Mouse (Mus musculus) spleen, postnatal 14 days (tissue): Measurements from ENCODE around the gene Angptl4.
"Not testable (repeated sequence)": the region's sequence is repeated elsewhere in the genome, so short reads cannot be mapped to it uniquely, and the experiment has no call there.

Experiments
- DNase-seq, 2 experiments: peaks; one replicate each; pipeline ENCODE4 v3.0.0; 2021 to 2022; ENCODE audit warnings: low spot score in 2 of 2

Gene Angptl4

GRCm38 (mm10) chr17:33781124-33781977, at the start of gene Angptl4:
Angptl4 (minus strand) TSS chr17:33781830.
- DNase-seq, result peak; percentile 44 to 63

DNA sequence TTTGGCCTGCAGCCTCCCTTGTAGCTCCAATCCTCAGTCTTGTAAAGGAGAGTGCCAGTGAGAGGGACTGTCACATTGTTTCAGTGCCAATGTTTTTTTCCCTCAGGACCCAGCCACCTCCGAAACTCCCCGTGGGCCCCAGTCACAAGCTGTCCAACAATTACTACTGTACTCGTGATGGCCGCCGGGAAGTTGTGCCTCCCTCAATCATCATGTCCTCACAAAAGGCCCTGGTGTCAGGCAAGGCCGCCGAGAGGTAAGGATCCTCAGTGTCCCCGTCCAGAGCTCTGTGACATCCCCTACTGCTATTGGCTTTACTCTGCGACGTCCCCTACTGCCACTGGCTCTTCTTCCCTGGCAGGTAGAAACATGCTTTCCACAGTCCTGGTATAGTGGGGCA, 47.9 kb upstream of the Angptl4 start:
- DNase-seq, result no peak

- no peak for DNase-seq
These were observed 47.3 kb upstream of the Angptl4 start for GRCm38 (mm10) chr17:33828892-33829291.

DNA sequence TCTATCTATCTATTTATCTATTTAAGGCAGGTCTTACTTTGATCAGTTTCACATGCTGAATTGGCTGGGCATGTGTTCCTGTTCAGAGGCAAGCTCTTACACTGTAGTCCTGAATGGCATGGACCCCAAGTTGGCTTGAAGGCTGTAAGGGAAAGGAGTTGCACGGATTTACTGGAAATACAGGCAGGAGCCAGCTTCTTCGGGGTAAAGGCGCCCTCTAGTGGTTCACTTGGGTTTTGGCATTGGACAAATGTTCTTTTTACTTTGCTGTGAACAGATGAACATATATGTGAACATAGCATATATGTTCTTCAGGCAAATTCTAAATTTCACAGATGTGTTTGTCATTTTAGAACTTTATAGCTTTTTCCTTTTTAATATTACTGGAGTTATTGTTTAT, 45.2 kb upstream of the Angptl4 start:
- DNase-seq, result peak; percentile 36 to 71

- no peak for DNase-seq
These were observed 43.8 kb upstream of the Angptl4 start for GRCm38 (mm10) chr17:33825462-33825861.

- DNase-seq, result not testable (repeated sequence)
These were observed 43.3 kb upstream of the Angptl4 start for GRCm38 (mm10) chr17:33824997-33825330.

- peak; percentile 98 for DNase-seq
These were observed 42.7 kb upstream of the Angptl4 start, which contains the start of the genes Rps28 and Ndufa7 for GRCm38 (mm10) chr17:33824084-33824996. Rps28 (minus strand) TSS chr17:33824562. Ndufa7 (plus strand) TSS chr17:33824572.

- not testable (repeated sequence) for DNase-seq
These were observed 41.5 kb upstream of the Angptl4 start for GRCm38 (mm10) chr17:33823171-33823570.

DNA sequence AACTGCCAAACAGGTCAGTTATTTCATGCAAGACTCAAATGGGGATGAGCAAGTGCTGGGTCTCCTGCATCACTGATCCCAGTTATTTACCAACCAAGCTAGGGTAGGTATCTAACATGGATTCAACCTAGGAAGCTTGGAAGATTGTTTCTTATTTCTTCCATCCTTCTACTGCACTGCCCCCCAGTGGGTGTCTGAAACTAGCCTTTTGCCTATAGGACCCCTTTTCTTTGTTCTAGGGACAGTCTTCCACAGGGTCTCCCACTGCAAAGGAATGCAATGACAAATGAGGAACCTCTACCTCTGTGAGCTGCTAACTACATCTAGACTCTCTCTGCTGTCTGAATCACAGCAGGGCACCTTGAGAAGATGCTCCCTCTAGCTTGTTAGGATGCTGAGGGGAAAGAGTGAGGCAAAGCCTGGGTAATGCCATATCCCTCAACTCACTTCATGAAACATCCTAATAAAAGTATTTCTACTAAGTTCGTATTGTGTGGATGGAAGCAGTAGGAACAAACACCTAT, 40.9 kb upstream of the Angptl4 start:
- DNase-seq, result no peak

- peak in 1 of 2 experiments; percentile 17 for DNase-seq
These were observed 36.5 kb upstream of the Angptl4 start for GRCm38 (mm10) chr17:33817969-33818643.

GRCm38 (mm10) chr17:33817184-33817968, 35.7 kb upstream of the Angptl4 start:
- peak; percentile 74 to 77 for DNase-seq

DNA sequence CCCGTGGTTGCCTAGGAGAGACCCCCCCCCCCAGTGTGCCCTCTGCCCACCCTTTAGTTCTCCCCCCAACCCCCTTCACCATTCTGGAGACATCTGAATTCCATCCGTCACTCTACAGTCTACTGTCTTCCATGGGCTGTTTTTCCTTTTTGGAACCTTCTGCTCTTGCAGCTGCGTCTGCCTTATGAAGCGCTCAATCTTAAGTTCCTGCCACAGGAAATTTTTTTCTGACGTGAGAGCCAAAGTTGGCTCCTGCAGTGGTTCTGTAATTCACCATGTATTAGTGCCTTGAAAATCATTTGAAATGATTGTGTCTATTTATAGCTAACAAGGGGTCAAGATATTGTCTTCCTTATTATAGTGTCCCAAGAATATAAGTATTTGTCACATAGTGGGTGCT, 35.0 kb upstream of the Angptl4 start:
- DNase-seq, result no peak

DNA sequence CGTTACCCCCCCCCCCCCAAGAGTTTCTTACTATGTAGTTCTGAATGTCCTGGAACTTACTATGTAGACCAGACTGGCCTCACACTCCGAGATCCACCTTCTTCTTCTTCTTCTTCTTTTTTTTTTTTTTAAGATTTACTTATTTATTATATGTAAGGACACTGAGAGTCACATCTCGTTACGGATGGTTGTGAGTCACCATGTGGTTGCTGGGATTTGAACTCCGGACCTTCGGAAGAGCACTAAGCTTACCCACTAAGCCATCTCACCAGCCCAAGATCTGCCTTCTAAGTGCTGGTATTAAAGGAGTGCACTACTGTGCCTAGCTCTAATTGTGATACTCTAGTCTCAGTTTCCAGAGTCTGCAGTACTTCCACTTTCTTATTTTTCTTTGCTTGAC, 33.8 kb upstream of the Angptl4 start:
- no peak for DNase-seq

DNA sequence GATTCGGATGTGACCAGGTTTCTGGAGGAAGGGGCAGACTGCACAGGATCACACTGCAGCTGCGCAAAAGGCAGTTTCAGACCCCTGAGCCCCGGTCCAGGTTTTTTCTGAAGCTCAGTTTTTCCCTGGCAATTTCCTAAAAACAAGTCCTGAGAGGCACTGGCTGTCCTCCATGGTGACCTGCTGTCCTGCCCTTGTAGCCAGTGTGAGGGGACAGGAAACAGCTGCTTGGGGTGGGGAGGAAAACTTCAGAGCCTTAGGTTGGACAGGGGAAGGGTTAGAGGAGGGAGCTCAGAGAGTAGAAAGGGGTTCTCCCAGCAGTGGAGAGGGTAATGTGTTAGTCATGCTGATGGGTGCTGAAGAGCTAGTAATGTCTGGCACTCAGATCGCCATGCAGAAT, 31.4 kb upstream of the Angptl4 start:
- no peak for DNase-seq

DNA sequence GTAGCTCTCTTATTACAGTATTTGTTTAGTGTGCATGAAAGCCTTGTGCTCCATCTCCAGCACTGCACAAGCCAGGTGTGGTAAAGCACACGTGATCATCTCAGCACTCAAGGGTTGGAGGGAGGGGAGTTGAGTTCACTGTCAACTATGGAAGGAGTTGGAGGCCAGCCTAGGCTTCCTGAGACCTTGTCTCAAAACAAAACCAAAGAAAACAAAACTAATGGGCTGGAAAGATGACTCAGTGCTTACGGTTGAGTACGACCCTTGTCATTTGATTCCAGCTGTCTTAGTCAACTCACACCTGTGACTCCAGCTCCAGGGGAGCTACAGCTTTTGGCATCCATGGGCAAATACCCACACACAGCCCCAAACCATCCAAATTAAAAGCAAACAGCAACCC, 30.8 kb upstream of the Angptl4 start:
- no peak for DNase-seq

- no peak for DNase-seq
These were observed 29.5 kb upstream of the Angptl4 start for GRCm38 (mm10) chr17:33811142-33811516.

GRCm38 (mm10) chr17:33810334-33811141, 28.9 kb upstream of the Angptl4 start, which contains the start of gene Kank3:
Kank3 (plus strand) TSS chr17:33810519.
- DNase-seq, result peak; percentile 70 to 82

- DNase-seq, result no peak
These were observed 26.6 kb upstream of the Angptl4 start for GRCm38 (mm10) chr17:33808192-33808591.

- no peak for DNase-seq
These were observed 25.7 kb upstream of the Angptl4 start for GRCm38 (mm10) chr17:33807181-33807888.
